Mouse (Mus musculus) G1E (cell line): ENCODE data around the gene Endod1.

Source experiments
- CTCF ChIP-seq: IDR thresholded peaks from 2 replicates; pipeline ENCODE4 v1.5.1; 2012; ENCODE audit warnings: low read depth, low read length, inconsistent platforms, mixed read lengths
- GATA2 ChIP-seq: IDR thresholded peaks from 2 replicates; pipeline ENCODE4 v1.6.1; 2012; ENCODE audit warnings: low read depth, low read length, inconsistent platforms, borderline replicate concordance
- POLR2AphosphoS5 ChIP-seq: IDR thresholded peaks from 2 replicates; pipeline ENCODE4 v1.6.1; 2012; ENCODE audit warnings: low read depth, low read length, inconsistent platforms; ENCODE audit not compliant: insufficient replicate concordance
- TAL1 ChIP-seq: conservative IDR thresholded peaks from 2 replicates; pipeline ENCODE4 v1.6.1; 2012; ENCODE audit warnings: low read depth, low read length, inconsistent platforms, mixed read lengths

DNA sequence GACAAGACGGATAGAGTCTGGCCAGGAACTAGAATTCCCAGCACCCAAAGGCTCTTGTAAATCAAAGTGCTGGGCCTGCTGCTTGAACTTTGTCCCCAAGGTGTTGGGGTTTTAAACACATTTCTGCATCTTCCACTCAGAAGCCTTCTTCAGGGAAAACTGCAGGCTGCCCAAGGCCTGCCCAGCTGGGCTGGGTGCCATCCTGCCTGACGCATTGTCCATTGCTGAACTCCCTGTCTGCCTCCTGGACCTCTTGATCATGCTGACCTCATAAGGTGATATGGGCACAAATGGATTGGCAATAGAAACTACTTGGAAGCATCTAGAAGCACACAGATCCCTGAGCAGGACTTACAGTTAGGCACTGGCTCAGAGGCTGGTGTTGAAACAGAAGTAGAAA is 3.2 kb downstream of the Endod1 start:
- TF ChIP-seq CTCF (no peak), TAL1 (no peak), GATA2 (no peak), POLR2AphosphoS5 (no peak)
